Mouse (Mus musculus): ENCODE measurements around the gene Sfxn5. TPM values are rescaled to one million over a fixed set of nuclear protein-coding genes. Genes with fewer than 3 reads are reported as not detected.

The Sfxn5 gene
- polyA plus RNA-seq, 1 experiment: 27.9 TPM

DNA sequence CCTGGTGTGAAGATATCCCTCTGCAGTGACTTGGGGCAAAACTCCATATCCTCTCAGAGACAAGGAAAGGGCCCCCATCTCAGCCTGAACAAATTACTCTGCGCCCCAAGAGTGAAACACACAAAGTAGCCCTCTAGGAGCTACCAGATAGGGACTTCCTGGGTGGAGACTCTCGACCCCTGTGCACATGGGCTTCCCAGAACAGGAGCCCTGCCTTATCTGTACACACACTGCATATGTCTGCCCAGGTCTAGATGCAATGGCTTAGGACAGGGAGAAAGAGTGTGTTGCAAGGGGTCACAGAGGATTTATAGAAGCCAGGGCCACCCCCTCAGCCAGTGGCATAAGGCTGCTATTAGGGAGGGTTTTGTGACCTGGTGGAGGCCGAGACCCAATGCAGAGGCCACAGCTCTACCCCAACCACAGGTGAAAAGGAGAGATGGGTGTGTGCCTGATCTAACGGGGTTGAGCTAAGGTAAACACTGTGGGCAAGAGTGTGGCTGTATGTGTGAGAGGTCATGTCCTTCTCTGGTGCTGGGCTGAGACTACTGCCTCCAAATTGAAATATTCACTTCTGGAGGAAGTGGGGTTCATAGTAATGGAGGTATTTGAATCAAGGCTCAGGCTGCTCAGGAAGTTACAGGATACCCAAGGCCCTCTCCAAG lies 44.9 kb downstream of the Sfxn5 start:
- WGBS: 59% methylated on average over 4 of the region's 4 CpGs
- Histone ChIP-seq H3K4me3 (replicated peaks; ENCODE audit: control insufficient read depth, low read depth, low read length) (no peak overlapping the region), H3K4me1 (ENCODE audit: control insufficient read depth, insufficient read depth, low read length) (peaks cover 3% of the 10 kb centered on the region), H3K27ac (ENCODE audit: control insufficient read depth, insufficient read depth, low read depth, low read length, poor library complexity) (no peak overlapping the region)
- TF ChIP-seq CTCF (IDR thresholded peaks at IDR 0.05; ENCODE audit: control insufficient read depth, insufficient read depth, low read length) (no peak), POLR2A (IDR thresholded peaks at IDR 0.05; ENCODE audit: borderline replicate concordance, control insufficient read depth, low read depth, low read length) (no peak)

- H3K4me1 ChIP-seq (ENCODE audit: control insufficient read depth, insufficient read depth, low read length): no peaks in the 10 kb centered on the region
- no peak overlapping the region for H3K4me3 ChIP-seq (replicated peaks; ENCODE audit: control insufficient read depth, low read depth, low read length)
- TF ChIP-seq POLR2A (IDR thresholded peaks at IDR 0.05; ENCODE audit: borderline replicate concordance, control insufficient read depth, low read depth, low read length): no peak
- TF ChIP-seq CTCF (IDR thresholded peaks at IDR 0.05; ENCODE audit: control insufficient read depth, insufficient read depth, low read length): no peak
- H3K27ac ChIP-seq (ENCODE audit: control insufficient read depth, insufficient read depth, low read depth, low read length, poor library complexity): no peak overlapping the region
- WGBS: 78% methylated on average over 13 of the region's 13 CpGs
These were observed 46.8 kb downstream of the Sfxn5 start for GRCm38 (mm10) chr6:85286283-85287047.

DNA sequence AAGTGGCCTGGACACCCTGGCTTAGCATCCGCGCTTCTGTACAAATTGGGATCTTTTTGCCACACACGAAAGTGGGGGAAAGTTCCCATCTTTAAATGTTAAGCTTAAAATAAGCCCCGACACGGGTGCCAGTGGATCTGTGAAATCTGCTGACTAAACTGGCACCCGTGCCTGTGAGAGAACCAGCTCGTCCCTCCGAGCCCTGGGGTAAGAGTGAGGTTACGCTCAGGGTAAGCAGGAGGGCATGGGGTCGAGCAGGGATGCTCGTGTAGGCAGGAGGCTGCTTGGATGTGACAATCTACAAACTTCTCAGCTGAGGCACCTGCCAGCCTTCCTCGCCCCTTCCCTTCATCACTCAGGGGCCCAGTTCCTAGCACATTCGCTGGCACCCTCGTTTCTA lies 52.4 kb downstream of the Sfxn5 start:
- no peak overlapping the region for H3K27ac ChIP-seq (ENCODE audit: control insufficient read depth, insufficient read depth, low read depth, low read length, poor library complexity)
- WGBS: 76% methylated on average over 14 of the region's 14 CpGs
- no peak overlapping the region for H3K4me3 ChIP-seq (replicated peaks; ENCODE audit: control insufficient read depth, low read depth, low read length)
- TF ChIP-seq POLR2A (IDR thresholded peaks at IDR 0.05; ENCODE audit: borderline replicate concordance, control insufficient read depth, low read depth, low read length) (no peak), CTCF (IDR thresholded peaks at IDR 0.05; ENCODE audit: control insufficient read depth, insufficient read depth, low read length) (no peak)
- H3K4me1 ChIP-seq (ENCODE audit: control insufficient read depth, insufficient read depth, low read length): no peaks in the 10 kb centered on the region

GRCm38 (mm10) chr6:85276571-85276970 lies 56.7 kb downstream of the Sfxn5 start:
- TF ChIP-seq CTCF (IDR thresholded peaks at IDR 0.05; ENCODE audit: control insufficient read depth, insufficient read depth, low read length) (no peak), POLR2A (IDR thresholded peaks at IDR 0.05; ENCODE audit: borderline replicate concordance, control insufficient read depth, low read depth, low read length) (no peak)
- Histone ChIP-seq H3K27ac (ENCODE audit: control insufficient read depth, insufficient read depth, low read depth, low read length, poor library complexity) (no peak overlapping the region), H3K4me1 (ENCODE audit: control insufficient read depth, insufficient read depth, low read length) (no peaks in the 10 kb centered on the region), H3K4me3 (replicated peaks; ENCODE audit: control insufficient read depth, low read depth, low read length) (no peak overlapping the region)
- WGBS: 53% methylated on average over 8 of the region's 8 CpGs

GRCm38 (mm10) chr6:85272436-85272835 lies 60.8 kb downstream of the Sfxn5 start:
- H3K4me1 ChIP-seq (ENCODE audit: control insufficient read depth, insufficient read depth, low read length): no peaks in the 10 kb centered on the region; the same call in 1 of the 2 replicates
- no peak for TF ChIP-seq CTCF (IDR thresholded peaks at IDR 0.05; ENCODE audit: control insufficient read depth, insufficient read depth, low read length)
- no peak for TF ChIP-seq POLR2A (IDR thresholded peaks at IDR 0.05; ENCODE audit: borderline replicate concordance, control insufficient read depth, low read depth, low read length)
- WGBS: 87% methylated on average over 9 of the region's 9 CpGs
- no peak overlapping the region for H3K27ac ChIP-seq (ENCODE audit: control insufficient read depth, insufficient read depth, low read depth, low read length, poor library complexity)
- H3K4me3 ChIP-seq (replicated peaks; ENCODE audit: control insufficient read depth, low read depth, low read length): no peak overlapping the region

DNA sequence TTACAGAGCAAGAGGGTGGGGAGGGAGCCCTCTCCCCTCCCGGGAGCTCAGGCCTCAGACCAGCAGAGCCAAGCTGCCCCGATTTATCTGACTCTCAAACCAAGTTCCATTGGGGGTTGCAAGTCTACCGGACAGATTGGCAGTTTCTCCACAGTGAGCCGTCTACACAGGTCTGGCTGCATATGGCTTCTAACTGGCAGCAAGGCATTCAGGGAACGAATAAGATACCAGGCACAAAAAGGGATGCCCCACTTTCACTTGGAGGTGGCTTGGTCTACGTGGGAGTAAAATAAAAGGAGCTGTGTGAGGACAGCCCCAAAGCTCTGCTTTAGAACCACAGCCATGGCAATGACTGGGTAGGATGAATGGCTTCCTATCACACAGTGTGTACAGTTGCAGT lies 67.2 kb downstream of the Sfxn5 start:
- no peak overlapping the region for H3K27ac ChIP-seq (ENCODE audit: control insufficient read depth, insufficient read depth, low read depth, low read length, poor library complexity)
- WGBS: 70% methylated on average over 6 of the region's 6 CpGs
- no peaks in the 10 kb centered on the region; the same call in 1 of the 2 replicates for H3K4me1 ChIP-seq (ENCODE audit: control insufficient read depth, insufficient read depth, low read length)
- no peak overlapping the region for H3K4me3 ChIP-seq (replicated peaks; ENCODE audit: control insufficient read depth, low read depth, low read length)
- TF ChIP-seq CTCF (IDR thresholded peaks at IDR 0.05; ENCODE audit: control insufficient read depth, insufficient read depth, low read length) (no peak), POLR2A (IDR thresholded peaks at IDR 0.05; ENCODE audit: borderline replicate concordance, control insufficient read depth, low read depth, low read length) (no peak)

GRCm38 (mm10) chr6:85264982-85265518 lies 68.2 kb downstream of the Sfxn5 start:
- no peak overlapping the region for H3K27ac ChIP-seq (ENCODE audit: control insufficient read depth, insufficient read depth, low read depth, low read length, poor library complexity)
- H3K4me1 ChIP-seq (ENCODE audit: control insufficient read depth, insufficient read depth, low read length): no peaks in the 10 kb centered on the region
- 71% methylated on average over 15 of the region's 15 CpGs for WGBS
- H3K4me3 ChIP-seq (replicated peaks; ENCODE audit: control insufficient read depth, low read depth, low read length): no peak overlapping the region
- TF ChIP-seq POLR2A (IDR thresholded peaks at IDR 0.05; ENCODE audit: borderline replicate concordance, control insufficient read depth, low read depth, low read length) (no peak), CTCF (IDR thresholded peaks at IDR 0.05; ENCODE audit: control insufficient read depth, insufficient read depth, low read length) (no peak)

DNA sequence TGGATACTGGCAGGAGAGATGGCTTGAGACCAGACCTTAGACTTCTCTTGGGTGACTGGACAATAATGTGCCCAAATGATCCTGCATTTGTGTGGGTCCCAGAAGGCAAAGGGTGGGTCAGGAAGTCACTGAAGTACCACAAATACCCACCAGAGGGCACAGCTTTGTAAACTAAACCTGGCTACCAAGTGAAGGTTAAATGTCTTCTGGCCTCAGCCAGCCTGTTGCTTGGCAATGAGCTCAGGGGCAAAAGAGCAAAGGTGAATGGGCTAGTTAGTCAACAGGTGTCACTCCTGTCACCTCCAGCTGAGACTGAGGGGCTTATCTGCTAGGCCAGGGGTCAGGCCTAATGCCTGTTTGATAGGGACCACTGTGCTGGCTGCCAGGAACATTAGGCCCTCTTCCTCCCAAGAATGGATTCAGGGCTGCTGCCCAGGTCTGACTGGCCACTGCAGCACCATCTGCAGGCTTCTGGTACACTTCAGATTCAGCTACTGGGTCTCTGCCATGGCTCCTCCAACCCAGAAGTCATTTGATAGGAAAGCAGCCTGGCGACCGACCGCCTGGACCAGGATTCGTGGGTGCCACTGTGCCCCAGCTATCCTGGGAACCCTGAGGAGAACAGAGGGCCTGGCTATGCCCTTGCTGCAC lies 70.2 kb downstream of the Sfxn5 start:
- 85% methylated on average over 4 of the region's 4 CpGs for WGBS
- TF ChIP-seq CTCF (IDR thresholded peaks at IDR 0.05; ENCODE audit: control insufficient read depth, insufficient read depth, low read length): no peak; the same call in 1 of the 2 replicates
- TF ChIP-seq POLR2A (IDR thresholded peaks at IDR 0.05; ENCODE audit: borderline replicate concordance, control insufficient read depth, low read depth, low read length): no peak
- no peak overlapping the region for H3K27ac ChIP-seq (ENCODE audit: control insufficient read depth, insufficient read depth, low read depth, low read length, poor library complexity)
- no peaks in the 10 kb centered on the region for H3K4me1 ChIP-seq (ENCODE audit: control insufficient read depth, insufficient read depth, low read length)
- no peak overlapping the region for H3K4me3 ChIP-seq (replicated peaks; ENCODE audit: control insufficient read depth, low read depth, low read length)

Measured in bone marrow, adult 2 months (tissue).